Mouse (Mus musculus) thymus, adult 2 months (tissue): ENCODE results near the gene Efna2. TPM values are rescaled to one million over a fixed set of nuclear protein-coding genes. Genes with fewer than 3 reads are reported as not detected.
"Not testable (repeated sequence)": the region's sequence is repeated elsewhere in the genome, so short reads cannot be mapped to it uniquely, and the experiment has no call there.

Experiments
- DNase-seq: peaks from one replicate; pipeline ENCODE4 v3.0.0; 2021
- H3K27ac ChIP-seq: fragments of 200-500 bp; 2 replicates; pipeline ENCODE4 v1.5.1; 2012; ENCODE audit warnings: low read length, control low read depth; ENCODE audit not compliant: control insufficient read depth, insufficient read depth
- H3K27me3 ChIP-seq: fragments of 200-500 bp; 2 replicates; pipeline ENCODE4 v1.6.1; 2012; ENCODE audit warnings: mild to moderate bottlenecking, low read length, moderate library complexity, mixed read lengths; ENCODE audit not compliant: control insufficient read depth, insufficient read depth
- H3K36me3 ChIP-seq: fragments of 200-500 bp; 2 replicates; pipeline ENCODE4 v1.6.1; 2012; ENCODE audit warnings: mild to moderate bottlenecking, low read length, moderate library complexity; ENCODE audit not compliant: control insufficient read depth, insufficient read depth
- H3K4me1 ChIP-seq: fragments of 200-500 bp; replicated peaks from 2 replicates; pipeline ENCODE4 v1.6.1; 2012; ENCODE audit warnings: low read length; ENCODE audit not compliant: control insufficient read depth, insufficient read depth
- H3K4me3 ChIP-seq: fragments of 200-500 bp; 2 replicates; pipeline ENCODE4 v1.5.1; 2012; ENCODE audit warnings: mild to moderate bottlenecking, low read length, control low read depth, moderate library complexity; ENCODE audit not compliant: control insufficient read depth, insufficient read depth
- CTCF ChIP-seq: fragments of 200-500 bp; IDR thresholded peaks from 2 replicates; pipeline ENCODE4 v1.5.1; 2012; ENCODE audit warnings: mild to moderate bottlenecking, control low read depth, low read length, moderate library complexity, borderline replicate concordance; ENCODE audit not compliant: control insufficient read depth, poor library complexity, insufficient read depth; ENCODE audit errors: extremely low read depth
- POLR2A ChIP-seq: fragments of 200-500 bp; IDR thresholded peaks from 2 replicates; pipeline ENCODE4 v1.6.1; 2012; ENCODE audit warnings: mild to moderate bottlenecking, low read length, control low read depth, moderate library complexity; ENCODE audit not compliant: control insufficient read depth, poor library complexity, insufficient read depth; ENCODE audit errors: extremely low read depth
- WGBS: fragments of 180-500 bp; shearing (Covaris S2); methylation state at CpG from one replicate; pipeline ENCODE4 v1.1.7; 2018; 5-methylcytosine and 5-hydroxymethylcytosine counted together
- polyA plus RNA-seq: library from polyadenylated mRNA; depleted of rRNA; stranded (reverse); fragments of >200 nt; gene quantifications from 2 replicates; pipeline ENCODE4 v1.2.3, GENCODE M21; 2012

Efna2 gene
- polyA plus RNA-seq, 1 experiment, result 3.6 TPM

- WGBS, result 92% methylated on average over 24 of the region's 24 CpGs
- Histone ChIP-seq H3K27me3 (no peaks in the 10 kb centered on the region), H3K4me3 (no peak overlapping the region), H3K27ac (no peak overlapping the region), H3K36me3 (no peaks in the 10 kb centered on the region), H3K4me1 (peaks cover 3% of the 10 kb centered on the region; the same call in 1 of the 2 replicates)
- TF ChIP-seq POLR2A, result no peak
- TF ChIP-seq CTCF, result no peak
- DNase-seq, result no peak
Observed at GRCm38 (mm10) chr10:80208841-80209371, 29.6 kb downstream of the Efna2 start.

- not testable (repeated sequence) for H3K4me1 ChIP-seq, H3K27me3 ChIP-seq, H3K36me3 ChIP-seq, H3K27ac ChIP-seq, H3K4me3 ChIP-seq, DNase-seq
- 77% methylated on average over 7 of the region's 7 CpGs for WGBS
Observed at GRCm38 (mm10) chr10:80211547-80212103, 32.3 kb downstream of the Efna2 start.

GRCm38 (mm10) chr10:80215048-80215772 is 35.9 kb downstream of the Efna2 start:
- no peak overlapping the region for H3K4me3 ChIP-seq
- WGBS, result 73% methylated on average over 16 of the region's 16 CpGs
- TF ChIP-seq CTCF, result no peak
- no peak for TF ChIP-seq POLR2A

GRCm38 (mm10) chr10:80220676-80221075 is 41.4 kb downstream of the Efna2 start:
- 72% methylated on average over 9 of the region's 9 CpGs for WGBS
- Histone ChIP-seq H3K4me1 (no peaks in the 10 kb centered on the region), H3K27me3 (no peaks in the 10 kb centered on the region), H3K27ac (no peak overlapping the region), H3K4me3 (no peak overlapping the region), H3K36me3 (no peaks in the 10 kb centered on the region)
- no peak for DNase-seq
- TF ChIP-seq POLR2A (no peak), CTCF (no peak)

More at GRCm38 (mm10) chr10:80215048-80215772, 35.9 kb downstream of the Efna2 start:
- no peaks in the 10 kb centered on the region for H3K27me3 ChIP-seq
- no peak for DNase-seq
- peaks cover 3% of the 10 kb centered on the region; the same call in 1 of the 2 replicates for H3K4me1 ChIP-seq
- no peaks in the 10 kb centered on the region for H3K36me3 ChIP-seq
- H3K27ac ChIP-seq, result no peak overlapping the region

GRCm38 (mm10) chr10:80223137-80223536 is 43.9 kb downstream of the Efna2 start:
- H3K36me3 ChIP-seq, H3K27ac ChIP-seq, DNase-seq, H3K4me3 ChIP-seq, H3K27me3 ChIP-seq: not testable (repeated sequence)
- WGBS, result 48% methylated on average over 2 of the region's 2 CpGs
- H3K4me1 ChIP-seq, result peaks cover 16% of the 10 kb centered on the region

GRCm38 (mm10) chr10:80226071-80226415 is 46.8 kb downstream of the Efna2 start:
- peak overlapping the region; percentile 51 for H3K4me3 ChIP-seq
- peaks cover 19% of the 10 kb centered on the region for H3K36me3 ChIP-seq
- no peak for DNase-seq
- H3K27me3 ChIP-seq, result no peaks in the 10 kb centered on the region
- TF ChIP-seq CTCF (no peak), POLR2A (no peak)
- H3K4me1 ChIP-seq, result peaks cover 17% of the 10 kb centered on the region
- 3% methylated on average over 14 of the region's 14 CpGs for WGBS
- peak overlapping the region; percentile 33; the same call in 1 of the 2 replicates for H3K27ac ChIP-seq
